Mouse (Mus musculus) retina, embryonic 14.5 days (tissue): Measurements from ENCODE around the gene Lrrc4c.
A peak's percentile ranks its signal among the peaks of the same experiment; 100 is the strongest.

Source experiments
- DNase-seq: peaks from one replicate; pipeline ENCODE4 v3.0.0-alpha.2; 2015; ENCODE audit warnings: low spot score

The Lrrc4c gene

DNA sequence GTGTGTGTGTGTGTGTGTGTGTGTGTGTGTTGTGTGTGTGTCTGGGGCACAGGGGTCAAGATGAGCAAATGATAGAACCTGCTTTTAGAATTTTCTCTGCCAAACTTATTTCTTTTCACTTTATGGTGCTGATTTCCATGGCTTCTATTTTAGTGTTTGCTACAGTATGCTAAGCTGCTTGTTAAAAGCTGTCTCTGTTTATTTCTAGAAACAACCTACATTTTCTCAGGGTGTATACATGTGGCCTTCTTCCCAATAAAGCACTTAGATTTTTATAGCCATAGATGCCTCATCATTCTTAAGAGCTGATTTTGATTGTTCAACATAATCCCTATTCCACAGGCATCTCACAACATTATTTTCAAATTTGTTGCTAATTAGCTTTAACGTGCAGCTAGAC lies 229.2 kb downstream of the Lrrc4c start:
- no peak for DNase-seq

DNA sequence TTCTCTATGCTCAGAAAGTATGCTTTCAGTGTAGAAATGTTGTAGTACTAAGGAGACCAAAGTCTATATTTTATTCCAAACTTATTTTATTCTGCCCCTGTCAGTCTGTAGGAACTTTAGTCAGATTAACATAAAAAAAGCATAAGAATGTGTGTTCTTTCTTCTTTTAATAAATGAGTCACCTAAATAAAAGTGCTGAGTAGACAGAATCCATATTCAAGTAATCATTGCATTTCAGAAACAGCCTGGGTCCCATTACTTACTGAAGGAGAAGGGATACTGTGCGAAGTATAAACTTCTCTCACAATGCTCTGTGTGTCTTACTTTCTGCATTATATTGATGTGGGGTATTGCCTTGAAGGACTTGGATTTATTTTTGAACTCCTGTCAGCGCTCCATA lies 255.8 kb downstream of the Lrrc4c start:
- no peak for DNase-seq

DNA sequence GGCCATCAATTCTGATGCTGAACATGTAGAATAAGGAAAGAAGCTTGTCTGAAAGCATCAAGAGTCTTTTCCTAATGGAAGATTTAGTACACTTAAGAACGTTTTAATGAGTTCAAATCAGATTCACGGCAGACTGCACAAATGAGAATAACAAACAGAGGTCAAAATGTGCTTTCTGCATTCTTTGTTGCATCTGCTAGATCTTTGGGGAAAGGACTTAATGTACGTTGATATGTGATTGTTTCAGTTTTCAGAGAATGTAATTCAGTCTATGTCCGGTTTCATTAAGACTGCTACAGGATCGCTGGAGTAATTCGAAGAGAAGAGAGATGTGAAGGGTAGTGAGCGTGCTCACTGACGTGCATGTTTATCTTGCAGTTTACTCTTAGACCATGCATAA lies 259.7 kb downstream of the Lrrc4c start:
- DNase-seq, result peak; percentile 71

DNA sequence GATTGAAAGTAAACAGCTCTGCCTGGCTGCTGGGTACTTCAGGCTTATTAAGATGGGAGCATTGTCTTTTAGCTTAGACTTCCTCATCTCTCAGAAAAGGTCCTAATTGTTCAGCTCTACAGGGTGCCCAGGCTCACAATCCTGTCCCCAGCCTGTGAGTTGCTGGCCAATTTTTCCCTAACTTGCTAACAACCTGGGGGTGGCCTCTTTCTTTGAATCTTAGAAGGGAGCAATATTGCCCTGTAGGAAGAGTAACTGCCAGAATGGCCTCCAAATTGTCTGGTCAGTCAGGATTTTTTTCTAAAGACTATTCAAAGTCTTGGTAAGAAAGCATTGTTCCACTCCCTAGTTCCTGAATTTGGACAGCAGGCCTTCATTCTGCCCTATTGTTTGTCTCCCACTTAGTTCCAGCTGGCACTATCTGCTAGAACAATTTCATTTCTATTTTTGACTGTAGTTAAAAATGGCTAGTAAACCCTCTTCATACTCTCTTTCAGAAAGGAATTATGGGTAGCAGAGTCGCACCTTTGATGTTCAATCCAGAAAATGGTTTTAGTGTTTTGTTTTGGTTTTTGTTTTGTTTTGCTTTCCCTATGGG lies 262.3 kb downstream of the Lrrc4c start:
- DNase-seq, result peak; percentile 71

DNA sequence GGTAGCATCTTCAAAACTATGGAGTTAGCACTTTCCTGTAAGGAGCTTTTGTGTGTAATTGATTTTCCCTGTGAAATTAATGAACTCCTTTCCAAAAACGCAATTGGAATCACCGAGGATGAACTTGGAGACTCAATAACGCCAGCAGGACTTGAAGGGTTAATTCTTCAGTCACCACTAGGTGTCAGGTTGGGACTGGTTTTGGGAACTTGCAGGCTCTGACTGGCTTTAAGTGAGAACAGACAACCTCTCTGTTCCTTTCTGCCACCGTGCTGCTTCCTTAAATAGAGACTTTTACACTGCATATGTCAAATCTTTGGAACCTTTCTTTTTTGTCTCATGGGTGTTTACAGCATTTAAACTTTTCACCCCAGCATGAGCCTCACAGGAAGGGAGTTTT lies 267.7 kb downstream of the Lrrc4c start:
- peak; percentile 87 for DNase-seq

DNA sequence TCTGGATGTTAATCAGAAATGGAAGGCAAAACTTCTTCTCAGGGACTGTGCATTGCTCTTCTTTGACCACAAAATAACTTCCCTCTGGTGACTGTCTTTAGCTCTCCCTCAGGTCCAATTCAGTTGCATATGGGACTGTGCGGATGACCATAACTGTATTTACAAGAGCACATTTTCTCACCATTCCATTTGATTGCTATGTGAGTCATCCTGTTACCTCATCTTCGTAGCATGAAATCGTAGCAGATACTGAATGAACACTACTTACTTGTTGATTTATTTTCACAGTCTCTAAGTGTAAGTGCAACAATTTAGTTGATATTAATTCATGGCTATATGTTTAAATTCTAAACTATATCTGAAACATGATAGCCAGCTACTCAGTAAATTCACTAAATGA lies 286.8 kb downstream of the Lrrc4c start:
- no peak for DNase-seq

DNA sequence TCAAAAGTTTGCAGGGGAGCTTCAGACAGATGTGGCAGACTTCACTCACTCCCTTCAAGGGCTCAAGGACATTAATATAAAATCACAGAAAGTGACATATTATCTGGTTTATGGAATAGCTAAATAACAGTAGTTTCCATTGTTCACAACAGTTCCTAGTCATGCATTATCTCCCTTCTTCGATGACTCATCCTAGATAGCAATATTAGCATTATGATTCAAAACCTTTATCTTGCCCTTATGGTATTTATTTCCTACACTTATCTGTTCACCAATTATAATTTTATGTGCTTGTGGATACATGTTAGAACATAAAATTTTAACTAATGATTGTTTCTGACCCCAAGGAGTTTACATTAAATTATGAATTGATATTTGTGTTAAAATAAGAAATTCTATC lies 296.2 kb downstream of the Lrrc4c start:
- no peak for DNase-seq

DNA sequence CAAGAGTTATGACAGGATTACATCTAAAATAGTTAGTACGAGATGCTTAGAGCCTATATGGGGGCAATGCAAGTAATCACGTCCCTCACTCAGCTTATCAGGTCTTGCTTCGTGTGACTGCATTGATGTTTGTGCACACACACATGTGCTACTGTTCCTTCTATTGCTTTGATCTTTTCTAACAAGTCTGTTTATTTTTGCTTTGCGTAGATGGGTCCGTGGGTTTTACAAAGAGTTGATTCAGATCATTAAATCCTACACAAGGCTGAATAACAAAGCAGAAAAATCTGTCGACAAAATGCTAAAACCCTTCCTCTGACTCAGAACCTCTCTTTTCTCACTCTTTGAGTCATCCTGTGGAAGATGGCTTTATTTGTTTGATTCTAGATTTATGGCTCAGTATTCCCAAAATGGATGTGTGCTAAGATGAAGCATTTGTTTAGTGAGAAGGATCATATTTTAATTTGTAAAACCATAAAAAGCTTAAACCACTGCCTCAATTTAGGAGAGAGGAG lies 300.8 kb downstream of the Lrrc4c start:
- DNase-seq, result no peak

DNA sequence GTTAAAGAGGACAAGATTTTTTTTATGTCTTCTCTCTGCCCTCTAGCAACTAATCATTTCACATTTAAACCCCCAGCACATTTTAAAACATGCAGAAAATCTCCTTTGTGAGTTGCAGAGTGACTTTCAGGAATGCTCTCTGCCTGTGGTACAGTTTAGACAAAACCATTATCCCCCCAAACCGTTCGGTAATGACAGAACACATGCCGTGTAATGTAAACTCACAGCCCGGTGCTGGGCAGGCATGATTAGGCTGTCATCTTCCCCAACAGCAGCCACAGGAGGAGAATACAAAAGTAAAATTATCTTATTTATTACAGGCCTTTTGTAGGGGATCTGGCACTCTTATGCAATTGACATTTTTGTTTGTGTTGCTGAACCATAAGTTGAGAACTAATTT lies 349.1 kb downstream of the Lrrc4c start:
- DNase-seq, result peak; percentile 13

DNA sequence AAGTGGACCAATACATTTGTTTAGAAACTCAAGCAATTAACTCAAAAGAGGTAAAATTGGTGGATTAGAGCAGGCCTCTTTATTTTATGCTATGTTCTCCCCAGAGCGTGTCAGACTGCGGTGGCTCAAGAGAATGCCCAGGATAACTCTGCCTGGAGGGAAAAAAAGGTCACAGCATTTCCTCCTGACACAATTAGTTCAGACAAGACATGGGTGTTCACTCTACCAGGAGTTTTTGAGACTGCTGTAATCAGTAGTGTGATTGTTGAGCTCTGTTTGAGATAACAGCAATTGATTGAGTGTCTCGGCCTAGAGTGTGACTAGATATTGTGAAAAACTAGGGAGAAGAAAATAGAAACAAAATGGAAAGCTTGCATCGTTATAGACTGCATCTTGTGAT lies 363.8 kb downstream of the Lrrc4c start:
- DNase-seq, result peak; percentile 52

DNA sequence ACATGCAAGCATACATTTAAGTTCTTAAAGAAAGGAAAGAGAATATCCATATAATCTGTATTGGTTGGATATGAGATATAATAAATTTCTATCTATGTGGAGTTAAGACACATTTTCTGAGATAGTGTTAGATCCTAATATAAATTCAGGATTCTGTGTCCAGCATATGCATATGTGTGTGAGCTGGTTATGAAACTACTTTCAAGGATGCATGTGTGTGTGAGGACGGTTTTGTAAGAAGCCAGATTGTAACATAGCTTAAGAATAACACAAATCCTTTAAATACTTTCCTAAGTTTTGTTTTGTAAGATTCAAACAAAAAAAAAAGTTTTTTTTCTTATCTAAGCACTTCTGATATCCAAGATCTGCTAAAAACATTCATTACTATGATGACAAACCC lies 367.4 kb downstream of the Lrrc4c start:
- DNase-seq, result no peak

DNA sequence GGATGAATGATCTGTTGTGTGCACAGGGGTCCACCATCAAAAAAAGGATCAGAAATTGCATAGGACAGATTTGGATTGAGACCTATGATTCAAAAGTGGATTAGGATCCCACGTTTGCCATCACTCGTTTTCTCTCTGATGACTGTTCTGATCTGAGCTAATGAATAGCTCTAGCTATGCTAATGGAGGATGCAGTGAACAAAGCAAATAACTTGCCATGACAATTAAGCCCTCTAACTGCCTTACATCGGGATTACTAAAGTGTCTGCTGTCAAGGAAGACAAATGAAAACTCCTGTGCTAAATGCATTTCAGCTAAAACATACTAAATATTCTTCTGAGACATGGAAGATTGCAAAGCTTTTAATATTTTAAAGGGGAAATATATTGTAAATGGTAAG lies 387.0 kb downstream of the Lrrc4c start:
- DNase-seq, result no peak

DNA sequence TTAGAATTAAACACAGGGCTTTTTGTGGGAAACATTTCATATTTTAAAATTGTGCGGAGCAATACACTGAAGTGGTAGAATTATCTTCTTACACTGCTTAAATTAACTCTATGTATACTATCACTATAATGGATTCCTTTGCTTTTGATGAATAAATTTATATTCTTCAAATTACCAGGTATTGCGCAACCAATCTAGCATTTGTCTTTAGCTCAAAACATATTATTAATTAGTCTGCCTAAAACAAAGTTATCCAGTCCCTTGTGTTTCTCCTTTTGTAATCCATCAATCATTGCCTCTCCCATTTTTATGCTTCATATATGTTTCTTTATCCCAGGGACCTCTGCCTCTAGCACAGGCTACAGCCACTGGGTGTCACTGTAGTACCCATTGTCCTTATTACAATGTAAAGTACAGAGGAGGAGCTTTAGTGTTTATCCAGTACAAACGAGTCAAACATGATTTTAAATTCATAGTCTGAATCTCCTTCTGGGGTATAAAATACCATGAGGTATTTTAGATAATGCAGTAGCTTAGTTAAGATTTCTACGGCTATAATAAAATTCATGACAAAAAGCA lies 389.9 kb downstream of the Lrrc4c start:
- peak; percentile 50 for DNase-seq

DNA sequence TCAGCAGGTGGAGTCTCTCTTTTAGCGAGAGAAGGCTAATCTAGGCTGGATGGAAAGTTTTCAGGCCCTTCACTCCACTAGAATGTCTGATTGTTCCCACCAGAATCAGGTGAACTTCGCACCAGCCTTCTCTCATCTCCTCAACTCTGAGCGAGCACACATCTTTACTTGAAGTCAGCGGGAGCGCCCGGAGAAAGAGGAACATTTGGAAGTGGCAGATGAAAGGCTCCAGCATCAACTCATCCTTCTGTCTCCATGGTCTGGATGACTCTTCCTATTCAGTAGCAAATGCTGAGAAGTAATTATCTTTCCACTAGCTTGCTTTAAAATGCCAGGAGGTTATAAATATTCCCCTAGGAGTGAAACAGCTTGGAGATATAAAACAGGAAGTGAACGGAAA lies 396.6 kb downstream of the Lrrc4c start:
- DNase-seq, result no peak

DNA sequence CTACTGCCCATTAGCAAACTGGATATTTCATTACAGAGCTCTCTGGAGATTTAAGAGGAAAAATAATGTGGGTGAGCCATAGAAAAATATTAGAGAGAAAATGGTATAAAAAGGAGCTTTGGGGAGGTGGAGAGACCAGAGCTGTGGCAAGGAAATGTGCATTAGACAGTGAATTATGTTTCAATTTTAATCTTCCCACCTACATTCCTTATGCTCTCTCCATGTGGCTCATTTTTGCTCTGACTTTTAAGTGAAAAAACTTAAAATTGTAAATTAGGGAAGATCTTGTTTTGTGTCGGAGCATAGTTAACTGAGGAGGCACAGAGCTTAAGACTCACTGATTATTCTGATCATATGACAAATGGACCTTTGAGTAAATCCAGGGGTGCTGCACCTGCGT lies 399.4 kb downstream of the Lrrc4c start:
- DNase-seq, result no peak

DNA sequence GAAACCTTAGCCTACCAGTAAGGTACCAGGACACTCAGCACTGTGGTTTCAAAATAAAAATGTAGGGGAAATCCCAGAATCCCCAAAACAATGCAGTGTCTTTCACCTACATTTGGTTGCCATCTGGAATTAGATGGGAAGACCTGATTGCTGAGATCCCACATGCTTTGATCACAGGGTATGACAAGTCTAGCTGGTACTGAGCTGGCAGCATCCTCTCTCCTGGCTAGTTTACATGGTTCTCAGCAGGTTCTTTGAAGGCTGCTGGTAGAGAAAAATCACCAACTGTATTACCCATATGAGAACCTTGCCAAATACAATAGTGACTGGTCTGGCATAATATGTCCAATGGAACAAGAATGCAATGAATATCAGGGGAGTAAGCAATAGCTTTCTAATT lies 405.4 kb downstream of the Lrrc4c start:
- DNase-seq, result no peak

DNA sequence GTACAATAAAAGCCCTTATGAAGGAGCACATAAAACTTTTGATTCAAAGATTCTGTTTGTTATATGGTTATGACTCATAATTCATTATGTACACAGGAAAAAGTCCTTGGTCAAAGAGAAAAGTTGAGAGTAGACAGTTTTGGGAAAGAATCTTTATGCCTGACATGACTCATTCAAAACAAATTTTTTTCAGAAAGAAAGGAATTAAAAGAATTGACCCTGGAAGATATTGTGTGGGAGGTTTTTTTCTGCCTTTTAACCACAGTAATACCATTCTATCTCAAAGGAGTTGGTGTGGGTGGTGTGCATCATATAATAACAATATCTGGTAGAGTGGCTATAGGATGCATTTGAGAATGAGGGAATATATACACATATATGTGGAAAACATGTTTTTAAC lies 418.1 kb downstream of the Lrrc4c start:
- no peak for DNase-seq

DNA sequence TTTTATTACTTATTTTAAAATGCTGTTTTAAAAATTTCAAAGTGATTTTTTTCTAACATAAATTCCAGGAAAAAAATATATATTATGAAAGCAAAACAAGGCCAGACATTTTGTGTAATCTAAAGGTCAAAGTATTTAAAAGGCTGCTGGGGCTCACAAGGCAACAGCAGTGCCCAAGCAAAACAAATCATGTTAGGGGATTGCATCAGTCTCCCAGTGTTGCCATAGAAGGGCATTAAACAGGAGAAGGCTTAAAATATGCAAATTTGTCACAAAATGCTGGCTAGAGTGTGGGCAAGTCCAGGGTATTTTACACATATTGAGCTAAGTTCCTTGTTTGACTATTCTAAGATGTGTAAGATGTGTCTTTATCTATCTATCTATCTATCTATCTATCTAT lies 437.1 kb downstream of the Lrrc4c start:
- no peak for DNase-seq

DNA sequence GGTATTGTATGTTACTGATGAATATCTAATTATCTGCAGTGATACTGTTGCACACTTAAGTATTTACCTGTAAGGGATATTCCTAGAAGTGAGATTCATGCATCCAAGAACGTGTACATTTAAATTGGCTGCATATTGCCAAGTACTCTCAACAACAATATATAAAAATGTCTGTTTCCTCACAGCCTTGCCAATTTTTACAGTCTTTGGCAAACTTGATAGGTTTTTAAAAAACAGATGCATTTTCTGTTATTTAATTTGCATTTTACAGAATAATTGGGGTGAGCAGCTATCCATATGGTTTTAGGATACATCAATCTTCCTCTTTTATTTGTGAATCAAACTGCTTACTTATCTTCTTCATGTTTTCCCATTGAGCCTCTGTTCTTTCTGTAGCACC lies 439.7 kb downstream of the Lrrc4c start:
- no peak for DNase-seq

DNA sequence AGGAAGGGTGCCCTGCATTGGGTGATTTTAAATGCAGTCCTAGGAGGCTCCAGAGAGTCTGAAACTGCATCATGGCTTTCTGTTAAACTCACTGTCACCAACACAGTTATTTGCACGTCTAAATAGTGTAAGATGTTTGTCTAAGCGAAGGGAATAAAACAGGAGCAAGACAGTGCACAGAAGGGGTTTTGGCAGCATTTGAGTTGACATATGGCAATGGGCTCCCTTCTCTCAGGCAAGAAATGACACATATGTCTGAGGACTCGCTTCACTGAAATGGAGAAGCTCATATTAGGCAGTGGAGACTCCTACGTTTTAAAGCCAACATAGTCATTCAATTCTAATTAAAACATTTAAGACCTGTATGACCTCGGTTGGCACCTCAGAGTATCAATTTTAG lies 445.6 kb downstream of the Lrrc4c start:
- DNase-seq, result no peak

DNA sequence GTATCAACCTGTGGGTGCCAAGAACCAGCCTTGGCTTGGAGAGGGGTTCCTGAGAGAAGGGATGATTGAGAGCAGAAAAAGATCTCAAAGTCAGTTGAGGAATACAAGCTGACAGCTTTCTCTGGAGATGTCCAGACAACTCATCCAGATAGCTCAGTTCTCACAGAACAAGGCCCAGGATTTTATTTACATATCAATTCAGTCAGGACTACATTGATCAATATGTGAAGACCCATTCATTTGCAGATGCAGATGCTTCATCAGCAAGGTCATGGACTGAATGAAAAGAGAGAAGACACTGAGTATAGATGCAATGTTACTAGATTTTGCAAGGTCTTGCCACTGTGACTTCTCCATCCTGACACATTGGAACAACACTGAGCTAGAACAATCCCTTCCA lies 457.4 kb downstream of the Lrrc4c start:
- DNase-seq, result no peak

DNA sequence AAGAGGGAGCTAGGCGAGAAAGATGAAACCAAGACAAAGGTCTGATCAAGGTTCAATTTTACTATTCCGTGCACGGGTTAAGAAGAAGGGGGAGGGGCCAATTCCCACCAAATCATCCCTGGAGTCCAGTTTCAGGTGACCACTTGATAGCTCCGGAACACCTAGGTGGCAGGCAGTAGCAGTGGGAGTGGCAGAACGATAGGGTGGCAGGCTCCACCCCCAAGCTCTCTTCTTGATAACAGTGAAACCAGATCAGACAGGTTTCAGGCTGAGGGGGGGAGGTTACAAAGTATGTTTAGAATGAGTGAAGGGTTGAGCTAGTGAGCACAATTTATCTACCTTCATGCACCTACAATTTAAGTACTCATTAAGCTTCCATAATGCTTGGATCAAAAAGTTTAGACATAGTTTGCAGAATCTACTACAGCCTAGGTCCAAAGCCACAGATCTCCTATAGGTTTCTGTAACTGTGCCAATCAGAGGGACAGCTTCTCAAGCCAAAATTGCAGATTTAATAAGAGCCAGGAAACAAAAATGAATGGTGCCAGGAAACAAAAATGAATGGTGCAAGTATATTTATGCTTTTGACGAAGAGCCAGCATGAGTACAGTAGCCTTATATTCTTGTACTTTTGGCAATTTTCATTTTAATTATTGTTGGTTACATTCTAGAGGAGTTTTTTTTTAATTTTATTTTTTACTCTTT lies 478.9 kb downstream of the Lrrc4c start:
- no peak for DNase-seq

DNA sequence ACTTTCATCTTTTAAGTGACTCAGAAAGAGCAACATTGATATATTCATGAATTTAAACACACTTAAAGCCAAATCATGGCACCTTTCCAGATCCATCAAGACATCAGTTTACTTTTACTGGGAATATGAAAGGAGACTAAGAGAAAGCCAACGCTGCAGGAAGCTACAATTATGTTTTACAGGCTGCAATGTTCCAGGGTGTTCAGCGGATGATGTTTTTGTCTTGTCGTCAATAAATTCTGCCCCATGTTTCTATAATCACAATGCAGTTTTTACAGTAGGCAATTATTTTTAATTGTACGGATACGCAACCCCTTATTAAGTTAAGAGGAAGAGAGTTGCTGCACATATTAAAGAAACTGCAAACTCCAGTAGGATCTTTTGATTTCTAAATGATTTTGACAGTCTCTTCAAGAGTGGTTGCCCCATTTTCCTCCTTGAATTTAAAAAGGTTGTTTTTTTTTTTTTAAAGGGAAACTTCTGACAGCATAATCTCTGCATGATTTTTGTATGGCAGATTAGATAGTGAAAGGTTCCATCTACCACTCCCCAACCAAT lies 532.9 kb downstream of the Lrrc4c start:
- peak; percentile 66 for DNase-seq
